Mouse (Mus musculus): ENCODE results near the gene Plin5.

DNA sequence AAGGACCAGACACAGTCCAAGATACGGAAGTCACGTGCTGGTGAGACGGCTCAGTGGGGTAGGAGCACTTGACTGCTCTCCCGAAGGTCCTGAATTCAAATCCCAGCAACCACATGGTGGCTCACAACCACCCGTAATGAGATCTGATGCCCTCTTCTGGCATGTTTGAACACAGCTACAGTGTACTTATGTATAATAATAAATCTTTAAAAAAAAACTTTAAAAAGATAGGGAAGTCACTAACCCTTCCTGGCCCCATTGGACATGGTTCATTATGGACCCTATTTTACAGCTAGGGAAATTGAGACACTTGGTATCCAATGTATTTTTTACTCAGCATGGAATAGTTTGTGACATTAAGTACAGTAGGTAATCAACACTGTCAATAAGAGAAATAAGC, 39.9 kb downstream of the Plin5 start:
- TF ChIP-seq FLI1 (IDR thresholded peaks at IDR 0.05; ENCODE audit: low read length) (no peak), GATA1 (IDR thresholded peaks at IDR 0.05; ENCODE audit: borderline replicate concordance, low read length) (no peak)
